Mouse (Mus musculus) G1E (cell line): ENCODE measurements at regions not wholly inside any gene's neighbourhood (a gene's known extent, or its start where the extent isn't known, plus 50 kb on each side); places are given as distances from the start of the nearest gene placed in this dataset.

ENCODE experiments used
- ATAC-seq: 2 replicates; pipeline ENCODE4 v1.8.0; 2016; ENCODE audit warnings: mild to moderate bottlenecking; ENCODE audit not compliant: insufficient number of reproducible peaks, poor library complexity, low FRiP score, severe bottlenecking; ENCODE audit errors: extremely low read depth
- DNase-seq: peaks from one replicate; pipeline ENCODE4 v3.0.0; 2012; ENCODE audit warnings: low spot score
- H3K27me3 ChIP-seq: 2 replicates; pipeline ENCODE4 v1.6.1; 2012; ENCODE audit warnings: mild to moderate bottlenecking, low read length, inconsistent platforms; ENCODE audit not compliant: insufficient read depth
- H3K36me3 ChIP-seq: replicated peaks from 2 replicates; pipeline ENCODE3; 2012; ENCODE audit warnings: mild to moderate bottlenecking, inconsistent platforms
- H3K4me1 ChIP-seq: 2 replicates; pipeline ENCODE4 v1.6.1; 2012; ENCODE audit warnings: low read depth, low read length, inconsistent platforms, mixed read lengths; ENCODE audit not compliant: insufficient read depth
- H3K4me3 ChIP-seq: 2 replicates; pipeline ENCODE4 v1.5.1; 2012; ENCODE audit warnings: low read depth, mild to moderate bottlenecking, inconsistent platforms, low read length, moderate library complexity, mixed read lengths
- H3K9me3 ChIP-seq: replicated peaks from 2 replicates; pipeline ENCODE4 v1.6.1; 2012; ENCODE audit warnings: inconsistent platforms
- CTCF ChIP-seq: IDR thresholded peaks from 2 replicates; pipeline ENCODE4 v1.5.1; 2012; ENCODE audit warnings: low read depth, low read length, inconsistent platforms, mixed read lengths
- GATA1 ChIP-seq: IDR thresholded peaks from 2 replicates; pipeline ENCODE4 v1.6.1; 2012; ENCODE audit warnings: borderline replicate concordance, low read length, inconsistent platforms, mixed read lengths
- GATA2 ChIP-seq: IDR thresholded peaks from 2 replicates; pipeline ENCODE4 v1.6.1; 2012; ENCODE audit warnings: low read depth, low read length, inconsistent platforms, borderline replicate concordance
- POLR2AphosphoS5 ChIP-seq: IDR thresholded peaks from 2 replicates; pipeline ENCODE4 v1.6.1; 2012; ENCODE audit warnings: low read depth, low read length, inconsistent platforms; ENCODE audit not compliant: insufficient replicate concordance
- TAL1 ChIP-seq: conservative IDR thresholded peaks from 2 replicates; pipeline ENCODE4 v1.6.1; 2012; ENCODE audit warnings: low read depth, low read length, inconsistent platforms, mixed read lengths

GRCm38 (mm10) chr12:21503250-21503649 lies 85.8 kb upstream of the Ywhaq start:
- ATAC-seq (no peak), DNase-seq (no peak)
- Histone ChIP-seq H3K36me3 (no peaks in the 10 kb centered on the region), H3K4me3 (no peak overlapping the region), H3K9me3 (no peaks in the 10 kb centered on the region), H3K27me3 (no peaks in the 10 kb centered on the region), H3K4me1 (no peaks in the 10 kb centered on the region)
- TF ChIP-seq CTCF, result no peak
- TF ChIP-seq GATA2, result no peak
- TF ChIP-seq POLR2AphosphoS5, result no peak
- TF ChIP-seq GATA1, result no peak
- no peak for TF ChIP-seq TAL1

GRCm38 (mm10) chr12:21496974-21497373 lies 79.5 kb upstream of the Ywhaq start:
- ATAC-seq (no peak), DNase-seq (no peak)
- Histone ChIP-seq H3K27me3 (no peaks in the 10 kb centered on the region), H3K9me3 (no peaks in the 10 kb centered on the region), H3K4me1 (no peaks in the 10 kb centered on the region), H3K4me3 (no peak overlapping the region), H3K36me3 (no peaks in the 10 kb centered on the region)
- no peak for TF ChIP-seq TAL1
- TF ChIP-seq POLR2AphosphoS5, result no peak
- no peak for TF ChIP-seq CTCF
- no peak for TF ChIP-seq GATA2
- no peak for TF ChIP-seq GATA1

- TF ChIP-seq TAL1 (no peak), GATA2 (no peak), CTCF (no peak), POLR2AphosphoS5 (no peak), GATA1 (no peak)
- ATAC-seq, result no peak
These were observed 78.1 kb upstream of the Ywhaq start for GRCm38 (mm10) chr12:21495511-21495910.

DNA sequence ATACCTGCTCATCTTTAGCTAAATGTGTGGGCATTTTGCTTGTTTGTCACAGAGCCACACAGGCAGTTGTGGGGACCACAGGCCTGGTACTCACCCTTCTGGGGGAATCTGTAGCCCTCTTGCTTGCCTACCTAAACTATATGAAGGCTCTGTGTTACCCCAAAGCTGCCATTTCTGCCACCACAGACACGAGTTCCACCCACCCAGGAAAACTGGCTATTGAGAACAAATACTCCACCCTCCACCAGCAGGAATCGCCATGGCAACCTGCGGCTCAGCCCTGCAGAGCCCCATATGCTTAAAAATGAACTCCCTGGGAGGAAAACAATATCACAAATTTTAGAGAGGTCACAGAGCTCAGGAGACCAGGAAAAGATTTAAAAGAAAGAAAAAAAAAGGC lies 76.0 kb upstream of the Ywhaq start:
- H3K36me3 ChIP-seq, result no peaks in the 10 kb centered on the region
- no peaks in the 10 kb centered on the region for H3K27me3 ChIP-seq
- no peaks in the 10 kb centered on the region for H3K4me1 ChIP-seq
- H3K4me3 ChIP-seq, result no peak overlapping the region
- no peaks in the 10 kb centered on the region for H3K9me3 ChIP-seq
- ATAC-seq (no peak), DNase-seq (no peak)
- TF ChIP-seq GATA2, result no peak
- no peak for TF ChIP-seq POLR2AphosphoS5

More at GRCm38 (mm10) chr12:21495511-21495910, 78.1 kb upstream of the Ywhaq start:
- Histone ChIP-seq H3K9me3 (no peaks in the 10 kb centered on the region), H3K4me1 (no peaks in the 10 kb centered on the region), H3K36me3 (no peaks in the 10 kb centered on the region), H3K27me3 (no peaks in the 10 kb centered on the region), H3K4me3 (no peak overlapping the region)
- DNase-seq, result no peak

DNA sequence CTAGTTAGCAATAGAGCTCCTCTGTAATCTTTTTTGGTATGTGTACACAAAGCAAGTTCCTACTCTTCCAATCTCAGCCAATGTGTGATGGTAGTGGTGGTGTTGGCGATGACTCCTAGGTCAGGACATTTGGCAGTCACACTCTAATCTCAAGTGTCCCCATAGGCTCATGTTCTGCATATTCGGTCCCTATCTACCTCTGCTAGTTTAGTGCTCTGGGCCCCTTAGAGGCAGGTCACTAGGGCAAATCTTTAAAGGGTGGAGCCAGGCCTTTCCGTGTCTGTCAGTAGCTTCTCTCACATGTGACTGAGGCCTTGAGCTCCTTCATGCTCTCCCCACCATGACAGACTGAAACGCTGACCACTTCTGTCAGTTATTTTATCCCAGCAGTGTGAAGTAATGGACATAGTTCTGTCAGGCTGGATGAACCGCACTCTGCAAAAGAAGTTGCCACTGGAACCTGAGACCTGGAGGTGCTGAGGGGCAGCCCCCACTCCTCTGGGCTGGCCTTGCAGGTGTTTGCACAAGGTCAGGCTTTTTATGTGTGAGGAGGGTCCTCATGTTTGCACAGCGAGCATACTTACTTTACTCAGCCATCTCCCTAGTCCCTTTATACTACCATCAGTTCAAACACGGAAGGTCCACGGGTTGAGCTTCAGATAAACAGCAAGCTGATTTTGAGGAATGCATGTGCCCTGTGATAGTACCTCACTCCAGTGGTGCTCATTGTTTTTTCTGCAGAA lies 75.3 kb upstream of the Ywhaq start:
- no peaks in the 10 kb centered on the region for H3K4me1 ChIP-seq
- H3K9me3 ChIP-seq, result no peaks in the 10 kb centered on the region
- TF ChIP-seq CTCF (no peak), GATA1 (no peak), POLR2AphosphoS5 (no peak), TAL1 (no peak), GATA2 (no peak)
- ATAC-seq, result no peak
- H3K27me3 ChIP-seq, result no peaks in the 10 kb centered on the region
- no peaks in the 10 kb centered on the region for H3K36me3 ChIP-seq
- DNase-seq, result no peak
- H3K4me3 ChIP-seq, result no peak overlapping the region

DNA sequence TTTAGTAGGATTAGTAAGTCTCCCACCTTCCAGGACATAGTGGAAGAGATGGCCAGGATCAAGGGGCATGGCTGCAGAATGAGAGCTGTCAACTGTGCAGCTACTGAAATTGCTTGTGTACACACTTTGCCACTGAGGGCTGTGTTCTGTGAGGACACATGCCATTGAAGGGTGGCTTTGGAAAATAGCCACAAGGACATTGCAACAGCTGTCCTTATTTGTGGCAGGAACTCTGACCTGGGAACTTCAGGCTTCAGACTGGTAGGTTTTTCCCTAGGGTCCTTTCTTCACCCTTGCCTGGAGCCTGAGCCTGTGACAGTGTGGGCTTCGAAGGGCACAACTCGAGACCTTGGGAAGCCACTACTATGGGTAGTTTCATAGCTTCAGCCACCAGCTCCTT lies 64.2 kb upstream of the Ywhaq start:
- no peaks in the 10 kb centered on the region for H3K27me3 ChIP-seq
- ATAC-seq, result no peak
- H3K9me3 ChIP-seq, result no peaks in the 10 kb centered on the region
- TF ChIP-seq GATA1, result no peak
- no peaks in the 10 kb centered on the region for H3K36me3 ChIP-seq
- H3K4me3 ChIP-seq, result no peak overlapping the region
- H3K4me1 ChIP-seq, result no peaks in the 10 kb centered on the region
- no peak for DNase-seq

DNA sequence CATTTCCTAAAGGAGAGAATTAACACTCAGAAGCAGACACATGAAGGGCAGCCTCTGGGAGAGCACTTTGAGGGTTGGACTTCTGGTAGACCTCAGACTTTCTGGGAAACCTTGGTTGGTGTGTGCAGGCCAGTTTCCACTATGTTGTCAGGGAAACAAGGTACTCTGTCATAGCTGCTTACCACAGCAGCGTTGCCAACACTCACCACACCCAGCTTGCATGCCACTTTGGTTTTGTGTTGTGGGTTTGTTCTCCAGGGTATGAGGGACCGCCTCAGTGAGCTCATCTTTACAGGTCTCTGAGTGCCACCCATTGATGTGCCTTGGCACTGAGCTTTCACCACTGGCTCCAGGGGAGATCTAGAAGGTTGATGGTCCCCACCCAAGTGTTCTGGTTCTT lies 62.8 kb upstream of the Ywhaq start:
- Histone ChIP-seq H3K36me3 (no peaks in the 10 kb centered on the region), H3K4me3 (no peak overlapping the region), H3K4me1 (no peaks in the 10 kb centered on the region), H3K27me3 (no peaks in the 10 kb centered on the region), H3K9me3 (no peaks in the 10 kb centered on the region)
- ATAC-seq (no peak), DNase-seq (no peak)
- no peak for TF ChIP-seq GATA2
- no peak for TF ChIP-seq POLR2AphosphoS5
- TF ChIP-seq GATA1, result no peak
- TF ChIP-seq TAL1, result no peak
- no peak for TF ChIP-seq CTCF
